Mouse (Mus musculus): ENCODE measurements at regions not wholly inside any gene's neighbourhood (a gene's known extent, or its start where the extent isn't known, plus 50 kb on each side); places are given as distances from the start of the nearest gene placed in this dataset.

DNA sequence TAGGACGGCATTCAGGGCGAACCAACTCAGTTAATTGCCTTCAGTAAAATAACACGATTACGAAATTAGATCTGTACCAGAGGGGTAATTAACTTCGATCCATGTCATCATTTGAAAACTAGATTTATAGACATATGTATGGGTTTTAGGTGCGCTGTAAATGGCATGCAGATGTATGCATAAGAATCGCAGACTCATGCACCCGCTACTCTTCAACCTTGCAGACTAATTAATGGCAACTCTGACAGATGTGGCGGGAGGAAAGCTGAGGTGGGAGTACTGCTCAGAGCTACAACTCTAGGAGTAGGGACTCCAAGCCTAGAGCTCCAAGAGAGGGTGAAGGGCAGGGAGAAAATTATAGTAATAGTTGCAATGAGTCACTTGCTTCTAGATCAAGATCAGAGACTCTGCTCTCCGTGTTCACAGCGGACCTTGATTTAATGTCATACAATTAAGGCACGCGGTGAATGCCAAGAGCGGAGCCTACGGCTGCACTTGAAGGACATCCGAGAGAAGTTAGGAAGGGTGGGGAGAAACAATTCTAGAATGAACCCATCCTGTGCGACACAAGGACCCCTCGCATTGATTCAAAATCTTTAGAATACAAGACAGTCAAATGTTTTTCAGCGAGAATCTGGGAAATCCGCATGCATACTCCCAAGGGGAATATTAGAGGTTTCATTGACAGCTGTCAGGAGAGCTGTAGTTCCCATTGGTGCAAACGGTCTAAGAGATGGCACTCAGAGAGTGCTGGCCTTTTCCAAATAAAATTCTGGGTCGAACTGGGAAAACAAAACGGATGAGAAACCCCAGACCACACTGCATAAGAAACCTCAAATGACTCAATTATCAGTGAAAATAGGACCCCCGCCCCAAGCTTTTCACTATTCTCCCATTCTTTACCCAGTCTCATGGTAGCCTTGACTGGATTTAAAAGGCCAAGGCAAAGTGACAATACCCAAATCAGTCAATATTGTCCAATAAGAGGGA is 152.6 kb upstream of the Cypt12 start:
- DNase-seq = no peak

DNA sequence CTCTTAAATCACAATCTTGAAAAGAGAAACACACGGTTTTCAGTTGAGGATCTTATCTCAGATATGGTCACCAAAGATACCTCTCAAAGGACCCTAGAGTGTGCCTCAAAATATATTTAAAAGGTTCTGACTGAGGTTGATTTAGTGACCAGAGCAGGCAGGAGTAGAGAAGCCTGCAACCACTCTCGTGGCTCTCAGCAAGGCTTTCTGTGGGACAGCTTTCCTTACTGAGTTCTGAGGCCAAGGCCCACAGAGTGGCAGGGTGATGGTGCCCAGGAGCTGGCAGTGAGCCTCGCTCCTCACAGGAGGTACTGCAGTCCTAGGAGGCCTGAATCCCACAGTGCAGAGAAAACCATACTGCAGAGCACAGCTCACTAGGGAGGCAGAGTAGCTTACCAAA is 151.4 kb upstream of the Cypt12 start:
- DNase-seq = no peak

DNA sequence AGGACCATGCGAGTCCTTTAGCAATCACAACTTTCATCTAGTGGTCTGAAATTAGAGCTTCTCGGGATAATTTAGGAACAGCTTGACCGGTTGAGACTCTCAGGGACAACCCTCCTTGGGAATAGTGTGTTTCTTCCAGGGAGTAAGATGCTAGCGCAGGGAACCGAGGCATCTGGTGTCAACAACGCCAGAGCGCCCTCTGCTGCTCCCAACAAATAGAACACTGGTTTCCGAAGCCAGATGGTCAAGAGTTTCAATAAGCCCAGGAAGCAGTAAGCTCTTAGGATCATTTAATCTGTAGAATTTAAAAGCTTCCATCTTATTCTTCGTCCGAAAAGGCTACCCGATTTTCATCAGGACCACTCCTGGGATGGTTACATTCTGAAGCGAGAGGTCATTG is 149.8 kb upstream of the Cypt12 start:
- DNase-seq = peak; percentile 47

DNA sequence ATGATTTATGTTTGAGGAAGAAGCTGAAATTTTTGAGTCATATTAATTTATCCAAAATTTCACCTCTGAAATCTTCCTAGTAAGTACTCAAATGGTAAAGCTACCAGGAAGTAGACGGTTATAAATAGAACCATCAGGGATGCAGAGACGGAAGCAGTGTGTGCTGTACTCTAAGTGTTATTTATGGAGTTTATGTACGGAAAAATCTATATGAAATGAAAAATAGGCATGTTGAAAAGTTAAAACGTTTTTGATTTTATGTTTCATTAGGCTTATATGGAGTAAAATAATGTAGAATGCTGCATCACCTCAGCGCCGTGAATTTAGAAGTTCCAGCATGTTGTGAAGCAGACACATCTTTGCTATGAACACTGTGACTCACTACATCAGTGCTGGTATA is 149.1 kb upstream of the Cypt12 start:
- no peak for DNase-seq

DNA sequence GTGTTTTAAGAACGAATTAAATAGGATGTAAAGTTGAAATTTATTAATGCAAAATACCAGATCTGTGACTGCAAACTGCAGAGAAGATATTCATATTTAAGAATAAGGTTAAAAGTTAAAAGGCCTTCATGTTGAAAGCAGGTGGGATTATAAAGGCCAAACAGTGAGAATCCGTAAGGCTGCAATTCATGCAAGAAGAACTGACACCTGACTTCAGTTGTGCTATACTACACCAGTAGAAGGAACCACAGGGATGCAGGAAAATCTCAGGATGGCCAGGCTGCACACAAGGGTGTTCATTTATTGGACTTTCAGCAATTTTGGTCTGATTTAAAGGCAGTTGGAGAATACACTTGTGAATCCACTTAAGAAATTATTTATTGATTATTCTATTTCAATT is 147.4 kb upstream of the Cypt12 start:
- no peak for DNase-seq

DNA sequence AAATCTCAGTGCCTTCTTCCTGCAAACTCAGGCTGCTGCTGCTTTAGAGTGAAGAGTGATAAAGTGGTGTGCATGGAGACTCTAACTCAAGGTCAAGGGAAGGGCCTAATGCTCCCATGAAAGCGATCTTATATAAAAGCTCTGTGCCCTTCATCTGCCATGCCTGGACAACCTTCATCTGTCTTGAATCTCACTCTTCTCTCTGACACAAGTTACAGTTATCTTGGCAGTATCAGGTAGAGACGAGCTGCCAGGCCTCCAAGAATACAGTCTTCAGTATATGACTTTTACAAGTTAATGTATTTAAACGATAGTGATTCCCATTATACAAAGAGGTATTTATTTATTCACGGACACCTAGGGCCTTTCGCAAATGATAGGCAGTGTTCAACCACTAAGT is 146.7 kb upstream of the Cypt12 start:
- DNase-seq = no peak

DNA sequence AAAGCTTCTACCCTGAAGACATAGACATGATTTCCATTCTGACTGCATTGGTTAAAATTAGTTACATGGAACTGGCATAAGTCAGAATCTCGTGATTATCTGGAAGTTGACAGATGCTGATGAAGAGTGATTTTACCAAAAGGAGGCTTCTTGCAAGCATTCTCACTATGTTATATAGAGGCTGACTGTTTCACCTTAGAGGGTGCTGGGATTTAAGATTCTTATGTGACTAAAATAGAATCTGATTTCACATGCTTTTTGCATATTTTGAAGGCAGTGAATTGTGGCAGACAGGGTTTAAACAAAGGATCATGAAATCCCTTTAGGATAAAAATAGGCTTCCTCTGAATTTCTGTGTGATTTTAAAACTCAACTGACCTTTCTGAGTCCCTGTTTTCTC is 143.0 kb upstream of the Cypt12 start:
- DNase-seq = no peak

DNA sequence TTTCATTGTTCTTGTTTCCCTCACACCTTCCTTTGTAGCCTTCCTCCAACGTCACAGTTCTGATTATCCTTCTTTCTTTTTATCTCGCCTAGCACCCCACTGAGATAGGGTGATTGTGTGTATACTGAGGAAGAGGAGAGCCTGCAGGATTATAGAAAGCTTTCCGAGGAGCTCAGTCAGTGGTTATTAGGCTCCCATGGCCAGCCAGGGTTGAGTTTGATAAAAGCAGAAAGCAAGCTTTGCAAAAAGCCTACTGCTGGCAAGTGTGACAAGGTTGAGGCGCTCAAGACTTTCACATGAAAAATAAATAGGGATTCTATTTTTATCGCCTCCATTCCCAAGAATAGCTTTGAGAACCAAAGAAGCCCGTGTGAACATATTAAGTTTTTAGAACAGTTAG is 136.9 kb upstream of the Cypt12 start:
- no peak for DNase-seq

DNA sequence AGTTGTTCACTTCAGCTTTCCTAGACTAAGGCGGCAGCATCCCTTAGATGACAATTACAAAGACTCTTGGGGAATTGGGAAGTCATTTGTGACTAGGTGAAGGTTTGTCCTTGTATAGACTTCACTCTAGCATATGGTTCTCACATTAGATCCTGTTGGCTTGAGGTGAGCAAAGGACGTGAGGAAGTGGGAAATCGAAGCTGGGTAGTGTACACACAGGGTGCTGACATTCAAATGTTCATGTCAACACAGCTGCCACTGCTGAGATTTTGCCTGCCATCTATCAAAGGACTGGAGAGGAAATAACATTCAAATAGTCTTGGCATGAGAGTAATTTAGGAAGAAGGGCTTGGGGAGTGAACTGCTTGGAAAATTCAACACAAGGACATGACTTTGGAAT is 124.0 kb upstream of the Cypt12 start:
- DNase-seq = no peak

DNA sequence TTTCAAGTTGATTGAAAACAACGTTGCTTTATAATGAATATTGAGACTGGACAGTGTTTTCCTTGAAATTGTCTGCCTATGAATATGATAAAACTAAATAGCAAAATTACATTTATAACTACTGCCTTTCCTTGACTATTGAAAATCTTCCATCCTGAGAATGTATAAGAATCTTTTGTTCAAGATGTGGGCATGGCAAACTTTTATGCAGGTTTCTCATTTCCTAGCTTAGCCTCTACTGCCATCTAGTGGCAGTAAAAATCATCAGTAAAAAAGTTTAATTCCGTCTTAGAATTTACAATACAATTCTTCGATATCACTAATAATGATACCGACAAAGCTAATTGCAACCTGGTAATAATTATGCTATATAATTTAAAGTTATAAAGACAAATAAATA is 123.5 kb upstream of the Cypt12 start:
- no peak for DNase-seq

DNA sequence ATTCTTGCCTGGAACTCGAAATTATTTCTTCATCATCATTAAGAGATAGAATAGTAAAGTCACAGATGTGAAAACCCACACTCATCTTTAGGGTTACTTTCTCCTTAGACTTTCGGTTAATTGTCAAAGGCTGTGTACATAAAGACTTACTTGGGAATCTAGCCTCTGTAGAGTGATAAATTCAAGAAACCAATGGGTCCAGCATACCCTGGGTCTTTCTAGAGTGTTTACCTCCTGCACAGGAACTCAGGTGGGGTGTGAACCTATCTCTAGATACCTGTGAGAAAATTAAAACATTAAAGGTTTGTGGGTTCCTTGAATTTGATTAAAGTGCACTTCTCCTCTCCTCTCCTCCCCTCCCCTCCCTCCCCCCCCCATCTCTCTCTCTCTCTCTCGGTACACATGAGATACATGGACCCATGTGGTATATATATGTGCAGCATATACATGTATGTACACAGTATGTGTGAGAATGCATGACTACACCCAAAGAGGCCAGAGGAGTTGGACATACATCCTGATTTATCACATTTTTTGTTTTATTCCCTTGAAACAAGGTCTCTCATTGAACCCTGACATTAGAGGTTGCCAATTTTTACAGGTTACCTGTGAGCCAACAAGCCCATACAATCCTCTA is 122.8 kb upstream of the Cypt12 start:
- DNase-seq = no peak

DNA sequence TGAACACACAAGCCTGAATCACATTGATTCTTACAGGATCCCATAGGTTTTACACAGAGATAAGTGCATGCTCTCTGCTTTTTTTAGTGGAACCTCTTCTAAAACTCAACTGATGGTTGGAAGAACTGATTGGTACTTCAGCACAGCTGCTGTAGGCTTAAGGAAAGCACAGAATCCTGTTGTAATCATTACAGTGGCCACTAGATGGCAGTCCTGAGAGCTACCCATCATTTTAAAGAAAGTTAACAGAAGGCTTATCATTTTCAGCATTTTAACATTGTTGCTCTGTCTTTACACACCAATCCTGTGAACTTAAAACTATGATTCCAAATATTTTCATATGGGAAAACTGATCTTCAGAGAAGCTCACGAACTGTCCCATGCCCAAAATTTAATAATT is 113.5 kb upstream of the Cypt12 start:
- peak; percentile 57 for DNase-seq

DNA sequence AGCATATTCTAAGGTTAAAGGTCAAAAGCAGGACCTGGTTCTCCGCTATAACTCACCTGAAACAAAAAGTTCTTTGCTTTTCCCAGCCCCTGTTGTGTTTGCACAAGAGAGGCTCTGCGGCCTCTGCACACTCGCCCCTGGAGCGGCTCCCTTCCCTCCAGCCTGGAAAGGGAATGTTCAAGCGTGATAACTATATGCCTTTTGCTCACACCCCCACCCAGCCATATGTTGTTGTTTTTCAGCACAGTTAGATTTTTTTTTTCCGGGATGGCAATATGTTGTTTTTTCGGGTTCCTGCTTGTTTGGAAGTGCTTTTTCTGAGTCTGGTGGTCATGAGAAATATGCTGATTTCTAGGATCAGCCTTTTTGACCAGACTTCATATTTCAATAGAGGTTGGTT is 100.6 kb upstream of the Cypt12 start:
- no peak for DNase-seq

DNA sequence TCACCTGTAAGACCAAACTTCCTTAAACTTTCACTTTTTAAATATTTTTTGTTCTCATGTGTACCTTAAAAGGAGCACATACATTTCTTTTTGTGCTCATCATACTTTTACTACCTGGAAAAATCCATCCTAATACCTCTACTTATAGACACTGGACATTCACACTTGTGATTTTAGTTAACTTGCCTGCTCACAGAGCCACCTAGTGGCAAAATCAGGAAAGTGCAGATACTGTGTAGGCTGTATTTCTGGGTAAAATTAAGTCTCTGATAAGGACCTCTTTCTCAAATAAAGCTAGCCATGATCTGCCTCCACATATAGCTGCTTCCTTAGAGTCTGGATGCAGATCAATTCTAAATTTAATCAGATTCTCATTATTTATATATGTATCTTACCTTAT is 100.0 kb upstream of the Cypt12 start:
- DNase-seq = peak; percentile 9

DNA sequence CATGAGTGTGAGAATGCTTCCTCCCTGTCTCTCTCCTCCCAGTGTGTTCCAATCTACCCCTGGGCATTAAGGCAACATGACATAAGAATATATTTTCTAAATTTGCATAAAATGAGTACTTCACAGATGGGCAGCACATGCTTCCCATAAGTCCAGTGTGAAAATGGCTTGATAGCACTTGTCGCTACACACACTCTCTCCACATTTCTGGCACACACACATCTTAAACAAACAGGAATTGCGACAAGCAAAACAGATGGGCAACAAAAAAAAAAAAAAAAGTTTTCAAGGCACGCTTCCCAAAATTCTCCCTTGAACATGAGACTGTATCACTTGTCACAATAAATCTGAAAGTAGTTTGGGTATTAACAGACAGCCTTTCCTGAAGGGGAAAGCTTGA is 85.8 kb upstream of the Cypt12 start:
- no peak for DNase-seq

DNA sequence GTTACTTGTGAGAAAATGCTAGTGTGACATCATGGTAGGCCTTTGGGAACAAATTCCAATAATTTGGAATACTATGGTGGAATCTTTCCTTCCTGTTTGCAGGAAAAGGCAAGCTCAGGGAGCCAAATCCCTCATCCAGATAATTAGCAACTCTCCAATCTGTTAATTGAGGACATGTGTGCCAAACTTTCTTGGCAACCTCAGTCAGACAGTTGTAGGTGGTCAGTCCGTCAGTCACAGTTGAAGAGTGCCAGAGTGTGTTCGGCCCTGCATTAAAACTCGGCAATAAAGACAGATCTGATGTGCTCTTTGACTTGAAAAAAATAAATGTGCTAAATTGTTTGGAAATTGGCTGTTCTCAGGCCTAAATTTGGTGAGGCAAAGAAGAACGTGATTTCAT is 83.1 kb upstream of the Cypt12 start:
- DNase-seq = no peak

DNA sequence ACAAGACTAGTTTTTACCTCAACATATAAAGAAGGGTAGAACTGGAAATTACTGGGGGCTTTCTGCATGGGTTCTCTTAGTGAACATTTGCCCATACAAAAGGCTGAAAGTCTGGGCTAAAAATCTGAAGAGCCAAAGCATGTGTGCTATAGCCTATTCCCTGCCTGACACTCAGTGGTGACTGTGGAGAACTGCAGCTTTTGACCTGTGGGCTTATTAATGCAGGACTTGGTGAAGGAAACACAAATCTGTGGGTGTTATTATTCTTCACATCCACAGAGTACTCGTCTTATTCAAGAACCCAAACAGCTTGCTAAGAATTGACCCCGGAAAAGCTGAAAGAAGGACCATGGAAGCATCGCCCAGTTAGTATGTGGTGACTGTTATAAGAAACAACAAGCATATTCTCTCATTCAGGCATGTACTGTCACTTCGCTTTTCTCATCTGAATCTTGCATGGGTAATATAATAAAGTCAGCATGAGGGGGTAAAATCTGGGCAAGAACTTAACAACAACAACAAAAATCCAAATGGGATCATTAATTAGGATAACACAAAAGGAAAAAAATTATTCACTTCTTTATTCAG is 77.2 kb upstream of the Cypt12 start:
- DNase-seq = peak; percentile 7

DNA sequence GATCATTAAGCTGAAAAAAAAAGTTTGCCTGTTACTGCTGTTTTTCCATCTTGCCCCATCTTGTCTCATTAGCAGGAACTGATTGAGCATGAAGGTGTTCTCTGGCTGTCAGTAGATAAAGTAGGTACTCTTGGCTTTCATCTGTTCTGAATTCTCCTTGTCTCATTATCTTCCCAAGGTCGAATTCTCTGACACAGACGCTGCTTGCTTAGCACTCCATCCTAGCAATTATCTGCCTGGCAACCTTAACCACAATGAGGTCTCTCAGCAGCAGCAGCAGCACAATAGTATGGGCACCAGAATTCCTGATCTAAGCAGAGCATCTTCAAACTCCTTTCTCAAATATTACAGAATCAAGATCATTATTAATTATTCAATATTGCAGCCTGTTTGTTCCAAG is 52.3 kb upstream of the Cypt12 start:
- DNase-seq = no peak

DNA sequence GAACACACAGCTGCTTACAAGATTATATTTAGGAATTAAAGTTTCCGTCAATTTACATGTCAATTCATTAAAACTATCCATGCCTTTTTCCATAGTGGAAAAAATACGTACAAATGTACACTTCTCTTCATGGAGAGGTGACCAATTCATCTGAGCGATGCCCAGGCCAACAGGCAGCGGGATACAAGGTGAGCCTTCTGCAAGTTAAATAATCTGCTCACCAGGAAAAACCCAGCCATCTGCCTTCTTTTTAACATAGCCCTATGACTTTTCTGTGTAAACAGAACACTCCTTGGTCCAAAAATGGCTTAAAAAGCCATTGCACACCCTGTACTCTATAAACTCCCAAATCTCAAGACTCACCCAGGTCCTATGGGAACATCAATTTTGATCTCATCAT is 51.5 kb upstream of the Cypt12 start:
- no peak for DNase-seq

All from heart, postnatal 4 days (tissue).